ENCODE assay signal across 26 mouse cellular contexts in genomic region chr11:80845486-80845885, GRCm38 (mm10). TPM values are rescaled to one million over a fixed set of nuclear protein-coding genes. Genes with fewer than 3 reads are reported as not detected.
A peak's percentile ranks its signal among the peaks of the same experiment; 100 is the strongest.
DNase-seq lines count a peak whose midpoint lies in the region; ATAC-seq and TF ChIP-seq lines count a peak whose summit lies in the region.
"Had no signal": no experiment of that assay in that cellular context is flagged by ENCODE, and none has a peak within 500 bp of the region (broad histone marks: within the 10 kb centered on the region; RNA-seq: fewer than 3 reads in every experiment).

No protein-coding gene starts in this region.

- WGBS in forebrain, embryonic 14.5 days, result 28% methylated on average over 7 of the region's 7 CpGs
- WGBS in forebrain, embryonic 11.5 days, result 60% methylated on average over 7 of the region's 7 CpGs
- WGBS in lung, embryonic 16.5 days, result 32% methylated on average over 7 of the region's 7 CpGs

- H3K9ac ChIP-seq in forebrain, embryonic 14.5 days (ENCODE audit: low read length), result no peak overlapping the region
- H3K9ac ChIP-seq in forebrain, embryonic 11.5 days (ENCODE audit: low read length), result no peak overlapping the region
- H3K9ac ChIP-seq in lung, embryonic 16.5 days (ENCODE audit: low read length), result no peak overlapping the region
- H3K9ac ChIP-seq: forebrain, embryonic 15.5 days; heart, embryonic 15.5 days; hindbrain, embryonic 14.5 days had no signal

- TF ChIP-seq POLR2A in brain, embryonic 14.5 days (IDR thresholded peaks at IDR 0.05; ENCODE audit: borderline replicate concordance, extremely low read depth, insufficient read depth, insufficient read length, poor library complexity, severe bottlenecking), result no peak

- ATAC-seq in forebrain, embryonic 14.5 days, result no peak
- no peak for ATAC-seq in forebrain, embryonic 11.5 days (replicated peaks; ENCODE audit: low FRiP score)
- ATAC-seq in lung, embryonic 16.5 days (ENCODE audit: low read depth), result peak; percentile 89
- ATAC-seq: activated CD4-positive, CD25-positive, alpha-beta regulatory T cell, adult 4 months; forebrain, embryonic 15.5 days; Patski had no signal

- H3K36me3 ChIP-seq in forebrain, embryonic 14.5 days (ENCODE audit: control insufficient read depth, insufficient read depth, low read length), result no peaks in the 10 kb centered on the region
- no peaks in the 10 kb centered on the region for H3K36me3 ChIP-seq in forebrain, embryonic 11.5 days (ENCODE audit: control insufficient read depth, insufficient read depth, low read length)
- no peaks in the 10 kb centered on the region for H3K36me3 ChIP-seq in lung, embryonic 16.5 days (ENCODE audit: control insufficient read depth, insufficient read depth, low read length)
- H3K36me3 ChIP-seq: forebrain, embryonic 15.5 days; heart, embryonic 15.5 days; hindbrain, embryonic 10.5 days had no signal

- no peak overlapping the region for H3K4me2 ChIP-seq in forebrain, embryonic 14.5 days (ENCODE audit: low read length)
- no peak overlapping the region for H3K4me2 ChIP-seq in forebrain, embryonic 11.5 days (ENCODE audit: low read depth, low read length, severe bottlenecking)
- no peak overlapping the region for H3K4me2 ChIP-seq in lung, embryonic 16.5 days (ENCODE audit: low read depth, low read length)
- H3K4me2 ChIP-seq: forebrain, embryonic 15.5 days; heart, embryonic 11.5 days; heart, embryonic 15.5 days; hindbrain, embryonic 14.5 days had no signal

- TF ChIP-seq CTCF in brain, embryonic 14.5 days (IDR thresholded peaks at IDR 0.05; ENCODE audit: borderline replicate concordance, extremely low read depth, insufficient read depth, insufficient read length), result no peak

- peak; percentile 57 for DNase-seq in forebrain, embryonic 14.5 days (ENCODE audit: low spot score)
- DNase-seq in forebrain, embryonic 11.5 days (ENCODE audit: low spot score), result no peak
- peak; percentile 61 for DNase-seq in brain, embryonic 14.5 days (ENCODE audit: low read depth)
- DNase-seq in lung, postnatal 25 days (ENCODE audit: low spot score), result peak; percentile 18
- no peak for DNase-seq in layer of hippocampus, postnatal 10 days (ENCODE audit: low spot score in 2 of 2)
- DNase-seq in ovary, postnatal 10 days (ENCODE audit: low spot score), result no peak
- DNase-seq: adrenal gland, postnatal 14 days; cerebellum, adult 8-10 months; cerebellum, postnatal 25 days; gastrocnemius, postnatal 10 days; heart, adult 2 months had no signal

- H3K9me3 ChIP-seq in forebrain, embryonic 14.5 days (replicated peaks; ENCODE audit: control insufficient read depth, low read length), result no peaks in the 10 kb centered on the region
- H3K9me3 ChIP-seq in forebrain, embryonic 11.5 days (ENCODE audit: control insufficient read depth, low read length), result no peaks in the 10 kb centered on the region
- no peaks in the 10 kb centered on the region for H3K9me3 ChIP-seq in lung, embryonic 16.5 days (ENCODE audit: control insufficient read depth, low read length)
- H3K9me3 ChIP-seq: forebrain, embryonic 15.5 days; heart, embryonic 15.5 days; hindbrain, embryonic 10.5 days had no signal

- no peak overlapping the region for H3K4me3 ChIP-seq in forebrain, embryonic 14.5 days (ENCODE audit: low read depth, low read length)
- H3K4me3 ChIP-seq in forebrain, embryonic 11.5 days (ENCODE audit: low read depth, low read length), result no peak overlapping the region
- H3K4me3 ChIP-seq in lung, embryonic 16.5 days (ENCODE audit: low read length), result no peak overlapping the region
- H3K4me3 ChIP-seq: forebrain, embryonic 15.5 days; heart, adult 2 months; heart, embryonic 15.5 days; hindbrain, embryonic 10.5 days had no signal

- H3K4me1 ChIP-seq in forebrain, embryonic 14.5 days (ENCODE audit: control insufficient read depth, insufficient read depth, low read length), result no peaks in the 10 kb centered on the region
- H3K4me1 ChIP-seq in forebrain, embryonic 11.5 days (replicated peaks; ENCODE audit: control insufficient read depth, insufficient read depth, low read length), result no peaks in the 10 kb centered on the region
- no peaks in the 10 kb centered on the region for H3K4me1 ChIP-seq in lung, embryonic 16.5 days (replicated peaks; ENCODE audit: control insufficient read depth, insufficient read depth, low read length)
- H3K4me1 ChIP-seq: forebrain, embryonic 15.5 days; heart, embryonic 15.5 days had no signal

- H3K27ac ChIP-seq in forebrain, embryonic 14.5 days (ENCODE audit: low read depth, low read length), result no peak overlapping the region
- H3K27ac ChIP-seq in forebrain, embryonic 11.5 days (ENCODE audit: low read depth, low read length), result no peak overlapping the region
- peak overlapping the region; percentile 18; the same call in 1 of the 2 replicates for H3K27ac ChIP-seq in lung, embryonic 16.5 days (ENCODE audit: low read length)
- H3K27ac ChIP-seq: forebrain, embryonic 15.5 days; heart, adult 2 months; heart, embryonic 15.5 days; hindbrain, embryonic 10.5 days; hindbrain, embryonic 14.5 days had no signal

- 0 out of 2 replicates have a peak, but pooled peaks cover 2% of the 10 kb centered on the region for H3K27me3 ChIP-seq in forebrain, embryonic 14.5 days (replicated peaks; ENCODE audit: control insufficient read depth, insufficient read depth, low read length)
- H3K27me3 ChIP-seq in forebrain, embryonic 11.5 days (ENCODE audit: control insufficient read depth, insufficient read depth, low read length), result no peaks in the 10 kb centered on the region
- no peaks in the 10 kb centered on the region for H3K27me3 ChIP-seq in lung, embryonic 16.5 days (ENCODE audit: control insufficient read depth, insufficient read depth, low read depth, low read length)
- H3K27me3 ChIP-seq: heart, embryonic 15.5 days had no signal

RNA-seq across cellular contexts. Expression of gene Spaca3, which starts 12.7 kb away (rescaled TPM):
- not detected in 2 replicates for polyA plus RNA-seq in forebrain, embryonic 14.5 days (2014; fragmentation: Nextera tagmentation; extraction: Ambion mirVana)
- not detected in 2 replicates for polyA plus RNA-seq in forebrain, embryonic 11.5 days (2014; fragmentation: Nextera tagmentation; extraction: Ambion mirVana)
- polyA plus RNA-seq in brain, embryonic 14.5 days (2012; rRNA removed), result not detected in 2 replicates
- not detected in 2 replicates for polyA plus RNA-seq in lung, embryonic 16.5 days (2015; fragmentation: Nextera tagmentation; extraction: Ambion mirVana)
- not detected for total RNA-seq in layer of hippocampus, postnatal 10 days (2021)
- total RNA-seq: adrenal gland, adult 18-20 months; adrenal gland, postnatal 14 days; CH12.LX; gastrocnemius, postnatal 10 days; gastrocnemius, postnatal 4 days; heart, adult 2 months; heart, postnatal 25 days had no signal
- polyA plus RNA-seq: activated CD4-positive, CD25-positive, alpha-beta regulatory T cell, adult 4 months; cortical plate, adult 2 months; embryonic facial prominence, embryonic 14.5 days; forebrain, embryonic 15.5 days; frontal cortex, adult 2 months; heart, adult 2 months; heart, embryonic 11.5 days; heart, embryonic 15.5 days; hindbrain, embryonic 10.5 days; hindbrain, embryonic 14.5 days; Patski had no signal

RNA-seq across cellular contexts. Expression of gene Tmem98, which starts 35.5 kb away (rescaled TPM):
- 38.3 and 43.3 TPM in 2 replicates for polyA plus RNA-seq in forebrain, embryonic 14.5 days (2014; fragmentation: Nextera tagmentation; extraction: Ambion mirVana)
- 92.7 and 97.0 TPM in 2 replicates for polyA plus RNA-seq in forebrain, embryonic 11.5 days (2014; fragmentation: Nextera tagmentation; extraction: Ambion mirVana)
- polyA plus RNA-seq in brain, embryonic 14.5 days (2012; rRNA removed), result 28.0 and 36.4 TPM in 2 replicates
- polyA plus RNA-seq in lung, embryonic 16.5 days (2015; fragmentation: Nextera tagmentation; extraction: Ambion mirVana), result 119 and 123 TPM in 2 replicates
- 1 to 10 TPM; 5.8 to 6.3 TPM for total RNA-seq in layer of hippocampus, postnatal 10 days (2021)
- polyA plus RNA-seq: activated CD4-positive, CD25-positive, alpha-beta regulatory T cell, adult 4 months had no signal

Comparison
In these comparisons a context has a peak if more than half of its experiments do, and no peak if none do; other contexts are left out.
1. DNase-seq: peak in forebrain, embryonic 14.5 days (single experiment), brain, embryonic 14.5 days (single experiment) and lung, postnatal 25 days (single experiment); none in forebrain, embryonic 11.5 days (single experiment), layer of hippocampus, postnatal 10 days (0 of 2) and ovary, postnatal 10 days (single experiment).